ENCODE assay signal across 17 mouse cellular contexts in genomic region chr4:128889752-128890630, GRCm38 (mm10). TPM values are rescaled to one million over a fixed set of nuclear protein-coding genes. Genes with fewer than 3 reads are reported as not detected.
DNase-seq lines count a peak whose midpoint lies in the region.
"Had no signal": no experiment of that assay in that cellular context is flagged by ENCODE, and none has a peak within 500 bp of the region (broad histone marks: within the 10 kb centered on the region; RNA-seq: fewer than 3 reads in every experiment).

No protein-coding gene starts in this region.

- no peaks in the 10 kb centered on the region for H3K27me3 ChIP-seq in limb, embryonic 10.5 days (ENCODE audit: low read depth, poor library complexity, severe bottlenecking)
- H3K27me3 ChIP-seq: embryonic facial prominence, embryonic 12.5 days; forebrain, embryonic 15.5 days; limb, embryonic 12.5 days had no signal

- H3K36me3 ChIP-seq in limb, embryonic 10.5 days: peaks cover 17% of the 10 kb centered on the region
- H3K36me3 ChIP-seq: forebrain, embryonic 15.5 days; G1E; liver, embryonic 12.5 days; lung, embryonic 15.5 days had no signal

- 75% methylated on average over 12 of the region's 12 CpGs for WGBS in limb, embryonic 10.5 days

- no peaks in the 10 kb centered on the region for H3K9me3 ChIP-seq in limb, embryonic 10.5 days (replicated peaks)
- H3K9me3 ChIP-seq: embryonic facial prominence, embryonic 12.5 days; forebrain, embryonic 15.5 days; G1E; limb, embryonic 12.5 days; liver, embryonic 12.5 days; lung, embryonic 15.5 days had no signal

- H3K4me1 ChIP-seq in limb, embryonic 10.5 days: peaks cover 45% of the 10 kb centered on the region

- peak overlapping the region; percentile 16; the same call in 1 of the 2 replicates for H3K27ac ChIP-seq in limb, embryonic 10.5 days
- H3K27ac ChIP-seq: embryonic facial prominence, embryonic 12.5 days; forebrain, embryonic 15.5 days; limb, embryonic 12.5 days; liver, embryonic 12.5 days had no signal

- no peak overlapping the region for H3K4me3 ChIP-seq in limb, embryonic 10.5 days
- H3K4me3 ChIP-seq: embryonic facial prominence, embryonic 12.5 days; erythroblast, embryonic 14.5 days; forebrain, embryonic 15.5 days; limb, embryonic 12.5 days; liver, embryonic 12.5 days; lung, embryonic 15.5 days had no signal

- DNase-seq in cerebellum, adult 18-20 months: peak; percentile 20 to 38
- DNase-seq in cerebellum, postnatal 10 days: no peak
- DNase-seq in lung, adult 18-20 months: peak; percentile 78 to 87
- no peak for DNase-seq in lung, postnatal 10 days
- no peak for DNase-seq in limb, embryonic 10.5 days (ENCODE audit: low spot score)
- no peak for DNase-seq in spleen, adult 18-20 months
- DNase-seq in ovary, adult 18-20 months (ENCODE audit: low spot score): no peak
- DNase-seq: adrenal gland, postnatal 36 days; kidney, adult 8-10 months; kidney, postnatal 4 days had no signal

RNA-seq across cellular contexts. Expression of gene Trim62, which starts 6.6 kb away (rescaled TPM):
- polyA plus RNA-seq in limb, embryonic 10.5 days (2016; fragmentation: Nextera tagmentation; extraction: Ambion mirVana): 6.4 and 8.2 TPM in 2 replicates
- polyA plus RNA-seq: erythroblast, embryonic 14.5 days; G1E had no signal

Comparison
In these comparisons a context has a peak if more than half of its experiments do, and no peak if none do; other contexts are left out.
1. DNase-seq: peak in cerebellum, adult 18-20 months (2 of 2) and lung, adult 18-20 months (2 of 2); none in cerebellum, postnatal 10 days (0 of 2), lung, postnatal 10 days (single experiment), limb, embryonic 10.5 days (single experiment), spleen, adult 18-20 months (0 of 2) and ovary, adult 18-20 months (single experiment).